Mouse (Mus musculus): Measurements from ENCODE around the gene Klf3.

GRCm38 (mm10) chr5:64807603-64808002, 4.4 kb downstream of the Klf3 start:
- TF ChIP-seq POLR2A (IDR thresholded peaks at IDR 0.05; ENCODE audit: insufficient read depth, low read length) (no peak), CTCF (IDR thresholded peaks at IDR 0.05; ENCODE audit: low read depth, low read length) (no peak), EP300 (IDR thresholded peaks at IDR 0.05; ENCODE audit: insufficient read depth, low read depth, low read length) (no peak)

All from ES-Bruce4 (cell line).